Mouse (Mus musculus) fat pad, adult 2 months (tissue): ENCODE results near the gene Fbxw4.
"Not testable (repeated sequence)": the region's sequence is repeated elsewhere in the genome, so short reads cannot be mapped to it uniquely, and the experiment has no call there.

ENCODE experiments used
- DNase-seq: peaks from one replicate; pipeline ENCODE4 v3.0.0-alpha.2; 2011; ENCODE audit warnings: low read depth, low spot score; ENCODE audit errors: extremely low read depth

Gene Fbxw4

GRCm38 (mm10) chr19:45581257-45581656 lies 78.9 kb downstream of the Fbxw4 start:
- DNase-seq: no peak

- no peak for DNase-seq
Measured at GRCm38 (mm10) chr19:45580235-45580634, 79.9 kb downstream of the Fbxw4 start.

DNA sequence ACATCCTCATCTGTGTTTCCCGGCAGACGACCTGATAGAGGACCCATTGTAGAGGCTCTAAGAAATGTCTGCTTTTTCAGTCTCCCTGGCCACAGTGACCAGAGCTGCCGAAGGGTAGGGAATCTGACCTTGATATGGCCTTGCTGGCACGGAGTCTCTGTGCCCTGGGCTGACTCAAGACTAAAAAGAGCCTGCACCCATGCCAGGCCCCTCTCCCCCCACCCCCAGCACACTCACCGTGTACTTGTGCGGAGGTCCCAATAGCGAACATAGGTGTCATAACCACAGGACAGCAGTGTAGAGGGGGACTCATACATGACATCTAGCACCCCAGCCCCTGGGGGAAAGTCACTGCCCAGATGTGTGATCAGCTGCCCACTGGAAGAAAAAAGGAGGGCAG lies 80.7 kb downstream of the Fbxw4 start:
- DNase-seq: no peak

DNA sequence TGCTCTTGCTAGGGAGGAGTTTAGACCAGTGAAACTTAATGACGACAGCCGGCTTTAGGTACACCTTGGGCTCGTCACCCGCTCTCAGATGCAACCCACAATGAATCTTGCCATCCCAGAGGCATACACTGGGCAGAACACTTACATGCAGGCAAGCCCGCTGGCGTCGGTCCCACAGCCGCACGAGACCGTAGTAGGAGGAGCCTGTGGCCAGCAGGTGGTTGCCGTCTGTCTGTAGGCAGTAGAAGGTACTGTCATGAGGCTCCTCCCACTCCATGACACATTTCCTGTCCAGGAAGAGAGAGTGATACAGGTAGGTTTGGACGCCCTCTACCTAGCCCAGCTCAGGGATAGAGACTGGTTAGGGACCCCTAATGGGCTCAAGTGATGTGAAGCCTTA lies 81.1 kb downstream of the Fbxw4 start:
- DNase-seq: no peak

- no peak for DNase-seq
Measured at GRCm38 (mm10) chr19:45577141-45577750, 82.9 kb downstream of the Fbxw4 start.

DNA sequence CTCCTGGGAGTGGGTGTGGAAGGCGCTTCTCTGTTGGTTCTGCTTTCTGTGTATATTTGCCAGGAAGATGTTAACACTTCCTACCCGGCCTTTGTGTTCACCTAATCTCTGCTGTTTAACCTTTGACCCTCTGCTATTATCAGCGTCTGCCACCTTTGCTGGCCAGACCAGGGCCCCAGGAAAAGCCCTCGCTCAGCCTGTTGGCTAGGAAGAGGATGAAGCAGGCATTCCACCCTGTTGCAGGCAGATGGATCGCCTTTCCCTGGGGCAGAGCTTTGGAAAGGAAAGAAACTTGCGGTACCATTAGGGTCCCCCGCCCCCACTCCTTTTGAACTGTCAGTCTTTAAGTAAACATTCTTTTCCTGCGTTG lies 84.5 kb downstream of the Fbxw4 start:
- DNase-seq: no peak

DNA sequence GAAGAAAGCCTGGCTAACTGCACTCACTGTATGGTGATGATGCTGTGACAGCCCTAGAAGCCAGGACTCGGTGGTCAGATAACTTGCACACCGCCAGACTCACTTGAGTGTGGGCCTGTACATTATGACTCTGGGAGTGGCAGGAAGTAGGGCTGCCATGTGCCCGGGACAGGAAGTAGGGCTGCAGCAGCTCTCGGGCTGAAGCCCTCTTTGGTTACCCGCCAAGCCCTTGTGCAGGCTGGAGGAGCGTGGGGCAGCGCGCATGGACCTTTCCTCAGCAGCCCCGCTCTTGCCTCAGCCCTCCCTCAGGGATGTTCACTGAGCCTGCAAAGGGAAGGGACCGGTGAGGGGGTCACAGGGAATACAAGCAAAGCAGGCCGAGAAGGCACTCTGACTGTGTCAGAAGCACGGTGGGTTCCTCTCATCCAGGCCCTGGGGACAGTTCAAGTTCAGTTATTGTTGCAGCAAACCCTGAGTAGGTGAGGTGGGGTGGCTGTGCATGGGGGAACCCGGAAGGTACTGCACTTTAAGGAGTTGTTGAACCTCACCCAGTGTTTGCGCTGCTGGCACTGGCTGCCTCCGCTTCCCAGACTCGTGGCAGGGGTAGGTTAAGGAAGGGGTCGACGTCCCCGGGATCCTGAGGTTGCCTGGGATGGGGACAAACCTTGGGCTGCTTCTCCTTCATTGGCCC lies 85.0 kb downstream of the Fbxw4 start:
- DNase-seq: no peak

- no peak for DNase-seq
Measured at GRCm38 (mm10) chr19:45574339-45574898, 85.7 kb downstream of the Fbxw4 start.

- no peak for DNase-seq
Measured at GRCm38 (mm10) chr19:45573861-45574267, 86.2 kb downstream of the Fbxw4 start.

DNA sequence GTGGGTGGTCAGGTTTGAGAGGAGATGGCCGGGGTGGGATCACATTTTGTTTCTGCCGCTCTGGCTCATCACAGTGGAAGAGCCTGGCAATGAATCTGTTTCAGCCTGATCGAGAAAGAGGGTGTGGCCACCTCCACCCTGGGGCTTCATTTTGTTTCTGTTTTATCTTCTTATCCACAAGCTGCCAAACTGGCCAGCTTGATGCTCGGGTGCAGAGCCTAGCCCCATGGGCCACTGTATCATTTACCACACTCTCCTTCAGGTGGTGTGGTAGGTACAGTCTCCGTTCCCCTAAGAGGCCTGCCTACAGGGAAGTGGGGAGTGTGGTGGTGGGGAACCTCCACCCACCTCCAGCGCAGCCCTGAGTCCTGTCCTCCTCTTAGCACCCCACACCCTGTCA lies 87.1 kb downstream of the Fbxw4 start:
- DNase-seq: no peak

DNA sequence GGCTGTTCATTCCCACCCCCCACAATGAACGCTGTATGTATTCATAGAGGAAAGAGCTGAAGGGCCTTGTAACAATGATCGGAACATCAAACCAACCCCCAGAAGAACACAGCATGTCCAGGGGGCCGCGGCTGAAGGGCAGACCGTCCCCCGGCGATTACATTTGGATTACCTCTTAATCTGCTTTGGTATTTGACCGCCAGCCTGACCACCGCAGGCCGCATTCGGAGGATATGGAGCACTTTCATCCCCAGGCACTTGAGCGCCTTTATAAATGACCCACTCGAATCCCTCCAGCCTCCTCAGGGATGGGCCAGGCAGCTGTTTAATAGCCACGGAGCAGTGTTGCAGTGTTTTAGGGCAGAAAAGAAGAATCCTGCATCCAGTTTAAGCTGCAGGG lies 92.7 kb downstream of the Fbxw4 start:
- DNase-seq: no peak

- DNase-seq: no peak
Measured at GRCm38 (mm10) chr19:45565925-45566715, 94.0 kb downstream of the Fbxw4 start.

DNA sequence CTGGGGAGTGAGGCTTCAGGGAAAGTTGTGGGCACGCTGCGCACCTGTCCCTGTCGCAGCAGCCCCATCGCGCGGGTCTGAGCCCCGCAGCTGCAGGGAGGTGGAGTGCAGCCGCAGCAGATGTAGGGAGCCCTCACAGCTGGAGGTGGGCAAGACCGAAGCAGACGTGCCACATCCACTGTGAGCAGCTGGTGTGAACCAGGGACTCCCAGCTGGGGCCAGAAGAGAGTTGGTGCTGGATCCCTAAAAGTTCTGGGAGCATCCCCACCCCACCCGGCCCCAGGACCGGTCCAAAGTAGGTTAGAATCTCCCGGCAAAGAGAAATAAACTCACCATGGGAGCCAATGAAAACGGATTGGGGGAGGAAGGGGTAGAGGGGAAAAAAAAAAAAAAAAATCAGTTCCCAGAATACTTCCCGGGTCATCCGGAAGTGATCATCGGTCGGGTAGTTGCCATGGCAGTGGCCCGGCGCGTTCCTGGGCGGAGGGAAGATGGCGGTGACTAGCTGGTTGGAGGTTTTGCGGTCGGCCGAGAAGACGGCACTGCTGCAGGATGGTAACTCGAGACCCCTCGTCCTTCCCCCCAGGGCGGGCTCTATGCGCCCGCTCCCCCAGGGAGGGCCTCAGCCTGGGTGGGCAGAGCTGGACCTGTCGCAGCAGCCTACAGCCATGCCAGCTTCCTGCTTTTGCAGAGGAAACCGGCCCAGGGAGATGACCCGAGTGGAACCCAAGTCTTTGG lies 99.8 kb downstream of the Fbxw4 start, which contains the start of the genes Poll and Gm17018:
TSS of gene Poll (minus strand) at position 379 of the 738 bp plus-strand sequence.
TSS of gene Gm17018 (plus strand) at position 463 of the 738 bp plus-strand sequence.
- DNase-seq: no peak

DNA sequence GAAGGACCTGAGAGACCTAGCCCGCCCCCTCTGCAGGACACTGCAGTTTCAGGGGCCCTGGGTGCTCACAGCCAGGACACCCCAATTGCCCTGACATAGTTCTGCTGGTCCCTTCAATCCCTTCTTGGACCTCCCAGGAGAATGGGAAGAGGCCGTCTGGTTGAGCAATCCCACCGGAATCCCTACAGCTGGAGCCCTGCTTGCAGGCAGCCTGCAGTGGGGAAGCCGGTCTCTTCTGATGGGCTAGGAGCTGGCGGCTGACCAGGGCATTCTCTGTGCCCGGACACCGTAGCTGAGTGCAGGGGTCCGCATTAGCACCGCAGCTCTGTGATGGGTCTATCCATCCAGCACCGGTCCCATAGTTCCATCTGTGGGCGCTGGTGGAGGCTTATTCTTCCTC lies 106.0 kb downstream of the Fbxw4 start:
- DNase-seq: no peak

GRCm38 (mm10) chr19:45552187-45552586 lies 107.9 kb downstream of the Fbxw4 start:
- DNase-seq: no peak

GRCm38 (mm10) chr19:45549948-45550347 lies 110.2 kb downstream of the Fbxw4 start:
- DNase-seq: no peak

- no peak for DNase-seq
Measured at GRCm38 (mm10) chr19:45549128-45549915, 110.8 kb downstream of the Fbxw4 start.

DNA sequence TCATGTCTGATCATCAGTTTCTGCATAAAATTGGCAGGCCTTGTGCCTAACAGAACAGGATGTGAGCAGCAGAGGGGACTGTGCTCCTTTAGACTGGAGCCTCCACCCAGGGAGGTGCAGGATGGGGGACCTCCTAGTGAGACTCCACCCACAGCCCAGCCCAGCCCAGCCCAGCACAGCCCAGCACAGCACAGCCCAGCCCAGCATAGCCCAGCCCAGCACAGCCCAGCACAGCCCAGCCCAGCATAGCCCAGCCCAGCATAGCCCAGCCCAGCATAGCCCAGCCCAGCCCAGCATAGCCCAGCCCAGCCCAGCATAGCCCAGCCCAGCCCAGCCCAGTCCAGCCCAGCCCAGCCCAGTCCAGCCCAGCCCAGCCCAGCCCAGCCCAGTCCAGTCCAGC lies 111.9 kb downstream of the Fbxw4 start:
- DNase-seq: not testable (repeated sequence)

- DNase-seq: no peak
Measured at GRCm38 (mm10) chr19:45544925-45545321, 115.2 kb downstream of the Fbxw4 start.
